8 mouse cellular contexts compared by ENCODE assay signal in the genomic region with DNA sequence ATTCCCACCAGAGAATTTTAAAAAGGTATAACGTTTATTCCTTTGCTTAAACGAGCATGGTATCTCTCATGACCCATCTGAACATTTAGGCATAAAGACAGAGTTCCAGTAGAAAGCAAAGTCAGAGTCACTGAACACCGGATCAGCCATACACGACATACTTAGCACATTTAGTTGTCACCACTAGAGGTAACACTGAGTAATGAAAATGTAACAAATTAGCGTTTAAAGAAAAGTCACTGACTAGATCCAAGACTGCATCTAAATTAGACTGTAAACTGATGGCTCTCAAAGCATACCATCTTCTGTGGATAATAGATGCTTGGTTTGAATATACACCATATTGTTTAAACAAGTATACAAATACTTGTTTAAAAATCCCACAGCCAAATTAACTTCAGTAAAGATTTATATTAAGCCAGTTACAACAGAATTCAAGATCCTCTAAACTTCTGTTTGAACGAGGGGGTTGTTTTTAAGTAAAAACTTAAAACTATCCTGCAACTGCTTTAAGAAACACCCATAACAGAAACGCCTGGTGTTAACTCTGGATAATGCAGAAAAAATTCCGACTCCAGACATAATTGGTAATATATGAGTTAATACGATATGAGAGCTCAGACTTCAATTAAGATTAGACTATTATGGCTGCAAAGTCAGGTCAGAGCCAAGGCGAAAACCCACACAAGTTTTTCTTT. TPM values are rescaled to one million over a fixed set of nuclear protein-coding genes. Genes with fewer than 3 reads are reported as not detected.
DNase-seq lines count a peak whose midpoint lies in the region; ATAC-seq lines count a peak whose summit lies in the region.

No protein-coding gene starts in this region.

- no peaks in the 10 kb centered on the region for H3K9me3 ChIP-seq in lung, embryonic 15.5 days
- no peaks in the 10 kb centered on the region for H3K9me3 ChIP-seq in hindbrain, embryonic 13.5 days
- no peaks in the 10 kb centered on the region for H3K9me3 ChIP-seq in midbrain, embryonic 14.5 days (ENCODE audit: control insufficient read depth, low read length)

- H3K27me3 ChIP-seq in lung, embryonic 15.5 days, result no peaks in the 10 kb centered on the region
- H3K27me3 ChIP-seq in hindbrain, embryonic 13.5 days, result no peaks in the 10 kb centered on the region
- H3K27me3 ChIP-seq in midbrain, embryonic 14.5 days (ENCODE audit: control insufficient read depth, insufficient read depth, low read length), result no peaks in the 10 kb centered on the region

- peak overlapping the region; percentile 63 for H3K4me3 ChIP-seq in lung, embryonic 15.5 days
- peak overlapping the region; percentile 65 for H3K4me3 ChIP-seq in hindbrain, embryonic 13.5 days
- peak overlapping the region; percentile 69 for H3K4me3 ChIP-seq in midbrain, embryonic 14.5 days (replicated peaks; ENCODE audit: low read depth, low read length)

- no peak for ATAC-seq in lung, embryonic 15.5 days (ENCODE audit: borderline replicate concordance, extremely low read depth, low FRiP score, low TSS enrichment)
- no peak for ATAC-seq in hindbrain, embryonic 13.5 days (ENCODE audit: low FRiP score)
- no peak for ATAC-seq in midbrain, embryonic 14.5 days (ENCODE audit: low FRiP score, low TSS enrichment)

- H3K36me3 ChIP-seq in lung, embryonic 15.5 days, result peaks cover 16% of the 10 kb centered on the region
- peaks cover 16% of the 10 kb centered on the region for H3K36me3 ChIP-seq in hindbrain, embryonic 13.5 days
- peaks cover 10% of the 10 kb centered on the region; the same call in 1 of the 2 replicates for H3K36me3 ChIP-seq in midbrain, embryonic 14.5 days (ENCODE audit: control insufficient read depth, insufficient read depth, low read length)

- H3K9ac ChIP-seq in lung, embryonic 15.5 days, result peak overlapping the region; percentile 64
- peak overlapping the region; percentile 75 for H3K9ac ChIP-seq in hindbrain, embryonic 13.5 days
- H3K9ac ChIP-seq in midbrain, embryonic 14.5 days (replicated peaks; ENCODE audit: low read length), result peak overlapping the region; percentile 56

- peaks cover 10% of the 10 kb centered on the region for H3K4me1 ChIP-seq in lung, embryonic 15.5 days
- H3K4me1 ChIP-seq in hindbrain, embryonic 13.5 days (replicated peaks), result peaks cover 13% of the 10 kb centered on the region
- 0 out of 2 replicates have a peak, but pooled peaks cover 4% of the 10 kb centered on the region for H3K4me1 ChIP-seq in midbrain, embryonic 14.5 days (ENCODE audit: control insufficient read depth, insufficient read depth, low read length)

- 0 out of 2 replicates have a peak overlapping the region, but pooled peaks have one; percentile 71 for H3K27ac ChIP-seq in lung, embryonic 15.5 days
- no peak overlapping the region for H3K27ac ChIP-seq in hindbrain, embryonic 13.5 days
- no peak overlapping the region for H3K27ac ChIP-seq in midbrain, embryonic 14.5 days (replicated peaks; ENCODE audit: low read depth, low read length)

- peak overlapping the region; percentile 72 for H3K4me2 ChIP-seq in lung, embryonic 15.5 days
- peak overlapping the region; percentile 77 for H3K4me2 ChIP-seq in hindbrain, embryonic 13.5 days
- peak overlapping the region; percentile 70 for H3K4me2 ChIP-seq in midbrain, embryonic 14.5 days (ENCODE audit: low read length)

- no peak for DNase-seq in lung, postnatal 36 days
- peak; percentile 29 for DNase-seq in c-Kit-negative CD71-positive TER-119-positive erythroid progenitor cells, embryonic 14.5 days (ENCODE audit: low read depth, low spot score)
- DNase-seq in midbrain, embryonic 14.5 days, result peak; percentile 12
- no peak for DNase-seq in right cerebral cortex, adult 2 months (ENCODE audit: low spot score in 2 of 2)
- no peak for DNase-seq in spleen, adult 12 weeks (ENCODE audit: low spot score)
- DNase-seq in cerebellum, adult 11-12 months, result no peak

- 21% methylated on average over 10 of the region's 10 CpGs for WGBS in lung, embryonic 15.5 days
- 31% methylated on average over 10 of the region's 10 CpGs for WGBS in hindbrain, embryonic 13.5 days
- 30% methylated on average over 10 of the region's 10 CpGs for WGBS in midbrain, embryonic 14.5 days

RNA-seq across cellular contexts. Expression of a gene that starts 1.2 kb away (rescaled TPM):
- polyA plus RNA-seq in lung, embryonic 15.5 days (2015; fragmentation: Nextera tagmentation; extraction: Ambion mirVana), result 34.9 and 36.4 TPM in 2 replicates
- 9.0 and 10.5 TPM in 2 replicates for polyA plus RNA-seq in hindbrain, embryonic 13.5 days (2015; fragmentation: Nextera tagmentation; extraction: Ambion mirVana)
- polyA plus RNA-seq in midbrain, embryonic 14.5 days (2014; fragmentation: Nextera tagmentation; extraction: Ambion mirVana), result 6.1 and 7.3 TPM in 2 replicates

RNA-seq across cellular contexts. Expression of a gene that starts 1.7 kb away (rescaled TPM):
- 53.6 and 55.6 TPM in 2 replicates for polyA plus RNA-seq in lung, embryonic 15.5 days (2015; fragmentation: Nextera tagmentation; extraction: Ambion mirVana)
- 46.0 and 47.0 TPM in 2 replicates for polyA plus RNA-seq in hindbrain, embryonic 13.5 days (2015; fragmentation: Nextera tagmentation; extraction: Ambion mirVana)
- 35.8 and 44.7 TPM in 2 replicates for polyA plus RNA-seq in midbrain, embryonic 14.5 days (2014; fragmentation: Nextera tagmentation; extraction: Ambion mirVana)

RNA-seq across cellular contexts. Expression of a gene that starts 36.5 kb away (rescaled TPM):
- polyA plus RNA-seq in lung, embryonic 15.5 days (2015; fragmentation: Nextera tagmentation; extraction: Ambion mirVana), result 157 and 161 TPM in 2 replicates
- polyA plus RNA-seq in hindbrain, embryonic 13.5 days (2015; fragmentation: Nextera tagmentation; extraction: Ambion mirVana), result 153 and 155 TPM in 2 replicates
- 126 and 157 TPM in 2 replicates for polyA plus RNA-seq in midbrain, embryonic 14.5 days (2014; fragmentation: Nextera tagmentation; extraction: Ambion mirVana)

Comparison
In these comparisons a context has a peak if more than half of its experiments do, and no peak if none do; other contexts are left out.
1. DNase-seq: peak in c-Kit-negative CD71-positive TER-119-positive erythroid progenitor cells, embryonic 14.5 days (single experiment) and midbrain, embryonic 14.5 days (single experiment); none in lung, postnatal 36 days (single experiment), right cerebral cortex, adult 2 months (0 of 2), spleen, adult 12 weeks (single experiment) and cerebellum, adult 11-12 months (single experiment).
2. Peak in every context shown above with its lines, with median percentiles within 50 percentile points of each other: H3K4me2 ChIP-seq, H3K4me3 ChIP-seq and H3K9ac ChIP-seq.